Mouse (Mus musculus) limb, embryonic 14.5 days (tissue): Measurements from ENCODE around the gene Ccar1. TPM values are rescaled to one million over a fixed set of nuclear protein-coding genes. Genes with fewer than 3 reads are reported as not detected.

ENCODE experiments used
- ATAC-seq: fragments of 200-750 bp; cut with Nextera tagmentation; 2 replicates; pipeline ENCODE4 v1.8.0; 2017; ENCODE audit warnings: low read depth, moderate number of reproducible peaks, moderate TSS enrichment; ENCODE audit not compliant: low FRiP score
- DNase-seq: peaks from one replicate; pipeline ENCODE4 v3.0.0-alpha.2; 2015; ENCODE audit warnings: low spot score
- H3K27ac ChIP-seq: fragments of 300-500 bp; sonication (generic); replicated peaks from 2 replicates; pipeline ENCODE4 v1.5.1; 2014; ENCODE audit warnings: low read depth, mild to moderate bottlenecking, low read length, moderate library complexity, mixed read lengths
- H3K27me3 ChIP-seq: fragments of 300-500 bp; sonication (generic); 2 replicates; pipeline ENCODE4 v1.6.1; 2014; ENCODE audit warnings: low read length, mixed read lengths; ENCODE audit not compliant: control insufficient read depth, insufficient read depth
- H3K36me3 ChIP-seq: fragments of 300-500 bp; sonication (generic); 2 replicates; pipeline ENCODE4 v1.6.1; 2014; ENCODE audit warnings: mild to moderate bottlenecking, low read length, moderate library complexity, mixed read lengths; ENCODE audit not compliant: control insufficient read depth, insufficient read depth
- H3K4me1 ChIP-seq: fragments of 300-500 bp; sonication (generic); 2 replicates; pipeline ENCODE4 v1.6.1; 2014; ENCODE audit warnings: antibody characterized with exemption, low read length, mixed read lengths; ENCODE audit not compliant: control insufficient read depth, insufficient read depth
- H3K4me2 ChIP-seq: fragments of 300-500 bp; sonication (generic); replicated peaks from 2 replicates; pipeline ENCODE4 v1.6.1; 2014; ENCODE audit warnings: low read depth, mild to moderate bottlenecking, low read length, moderate library complexity; ENCODE audit not compliant: severe bottlenecking
- H3K4me3 ChIP-seq: fragments of 300-500 bp; sonication (generic); replicated peaks from 2 replicates; pipeline ENCODE4 v1.5.1; 2014; ENCODE audit warnings: low read length
- H3K9ac ChIP-seq: fragments of 300-500 bp; sonication (generic); 2 replicates; pipeline ENCODE4 v1.6.1; 2014; ENCODE audit warnings: mild to moderate bottlenecking, low read depth, low read length, moderate library complexity; ENCODE audit not compliant: severe bottlenecking
- H3K9me3 ChIP-seq: fragments of 300-500 bp; sonication (generic); 2 replicates; pipeline ENCODE4 v1.6.1; 2016; ENCODE audit warnings: low read length; ENCODE audit not compliant: control insufficient read depth
- POLR2A ChIP-seq: fragments of 200-500 bp; IDR thresholded peaks from 2 replicates; pipeline ENCODE4 v1.8.0; 2012; ENCODE audit warnings: inconsistent platforms, mild to moderate bottlenecking, moderate library complexity, borderline replicate concordance; ENCODE audit not compliant: insufficient read depth, insufficient read length; ENCODE audit errors: extremely low read depth
- WGBS: fragments of 180-500 bp; shearing (Covaris S2); extraction: QIAGEN DNeasy Blood & Tissue Kit; methylation state at CpG from one replicate; pipeline ENCODE4 v1.1.7; 2014; 5-methylcytosine and 5-hydroxymethylcytosine counted together
- polyA plus RNA-seq, 2 experiments: library from polyadenylated mRNA; depleted of rRNA in 1 of 2; stranded (reverse) in 1 of 2; unstranded in 1 of 2; fragments of >200 nt; fragmentation: Nextera tagmentation in 1 of 2; extraction: Ambion mirVana in 1 of 2; gene quantifications; 2 replicates each; pipeline versions ENCODE4 v1.2.1 to v1.2.3; 2012 to 2014

Gene Ccar1
- polyA plus RNA-seq (2012; rRNA removed), result 77.9 and 112 TPM in 2 replicates
- 115 and 116 TPM in 2 replicates for polyA plus RNA-seq (2014; fragmentation: Nextera tagmentation; extraction: Ambion mirVana)

DNA sequence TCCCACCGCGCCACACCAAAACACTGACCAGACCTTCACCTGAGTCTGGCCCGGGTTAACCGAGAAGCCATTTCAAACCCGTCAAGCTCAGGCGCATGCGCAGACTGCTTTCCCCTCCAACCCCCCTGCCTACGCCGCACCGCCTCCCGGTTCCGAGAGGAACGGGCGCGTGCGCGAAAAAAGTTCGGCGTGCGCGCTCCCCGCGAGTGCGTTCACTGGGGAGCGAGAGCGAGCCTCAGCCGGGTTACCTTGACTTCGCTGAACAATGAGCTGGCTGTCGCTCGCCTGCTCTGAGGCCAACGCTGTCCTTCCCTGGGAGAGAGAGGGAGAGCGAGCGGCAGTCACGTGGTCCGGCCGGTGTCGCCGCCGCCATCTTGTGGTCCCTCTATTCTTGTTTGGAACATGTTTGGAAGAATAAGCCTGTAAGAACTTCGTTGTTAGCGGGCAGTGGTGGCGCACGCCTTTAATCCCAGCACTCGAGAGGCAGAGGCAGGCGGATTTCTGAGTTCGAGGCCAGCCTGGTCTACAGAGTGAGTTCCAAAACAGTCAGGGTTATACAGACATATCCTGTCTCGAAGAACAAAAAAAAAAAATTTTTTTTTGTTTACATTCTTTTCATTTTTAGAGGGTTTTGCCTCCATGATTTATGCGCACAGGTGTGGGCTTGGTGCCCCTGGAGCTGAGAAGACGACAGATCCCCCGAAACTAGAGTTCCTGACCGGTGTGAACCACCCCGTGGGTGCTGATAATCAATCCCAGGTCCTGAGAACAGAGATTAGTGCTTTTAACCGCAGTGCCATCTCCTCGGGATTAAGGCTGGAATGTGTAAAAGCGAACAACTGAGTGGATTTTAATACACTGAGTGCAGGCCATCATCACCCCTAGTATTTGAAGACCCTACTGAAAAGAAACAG is at the start of gene Ccar1:
Ccar1 (minus strand) TSS at position 110 of the 914 bp plus-strand sequence.
- Histone ChIP-seq H3K27ac (peak within 1 kb of the TSS; percentile 93), H3K4me3 (peak within 1 kb of the TSS; percentile 100), H3K9ac (peak within 1 kb of the TSS; percentile 98), H3K27me3 (no peaks in the 10 kb centered on the region), H3K9me3 (no peaks in the 10 kb centered on the region), H3K4me2 (peak within 1 kb of the TSS; percentile 70), H3K36me3 (peaks cover 32% of the 10 kb centered on the region), H3K4me1 (peaks cover 5% of the 10 kb centered on the region)
- WGBS, result 2% methylated on average over 55 of the region's 55 CpGs
- 0 out of 2 replicates have a peak, but pooled peaks have one; percentile 33 for TF ChIP-seq POLR2A
- ATAC-seq (peak; percentile 96), DNase-seq (peak; percentile 98)

DNA sequence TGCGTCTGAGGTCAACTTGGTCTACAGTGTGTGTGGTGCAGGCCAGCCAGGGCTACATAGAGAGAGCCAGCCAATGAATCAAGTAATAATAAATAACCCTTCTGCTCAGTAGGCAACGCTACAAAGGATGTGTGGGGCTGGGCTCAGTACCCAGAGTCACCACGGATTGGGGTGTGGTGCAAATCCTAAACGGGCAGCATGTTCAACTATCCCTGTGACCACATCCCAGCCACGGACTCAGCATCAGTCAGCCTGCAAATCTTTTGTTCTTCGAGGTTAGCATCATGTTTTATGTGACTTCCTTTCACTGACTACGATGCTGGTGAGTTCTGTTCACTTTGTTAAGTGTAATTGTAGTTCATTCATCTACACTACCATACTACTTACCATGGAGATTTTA is 48.6 kb upstream of the Ccar1 start:
- no peak for ATAC-seq
- Histone ChIP-seq H3K27me3 (no peaks in the 10 kb centered on the region), H3K9me3 (no peaks in the 10 kb centered on the region), H3K36me3 (peaks cover 33% of the 10 kb centered on the region), H3K9ac (no peak overlapping the region), H3K27ac (no peak overlapping the region), H3K4me1 (peaks cover 11% of the 10 kb centered on the region; the same call in 1 of the 2 replicates), H3K4me2 (no peak overlapping the region), H3K4me3 (no peak overlapping the region)
- DNase-seq, result no peak
- no peak for TF ChIP-seq POLR2A
- WGBS, result 93% methylated on average over 7 of the region's 7 CpGs

DNA sequence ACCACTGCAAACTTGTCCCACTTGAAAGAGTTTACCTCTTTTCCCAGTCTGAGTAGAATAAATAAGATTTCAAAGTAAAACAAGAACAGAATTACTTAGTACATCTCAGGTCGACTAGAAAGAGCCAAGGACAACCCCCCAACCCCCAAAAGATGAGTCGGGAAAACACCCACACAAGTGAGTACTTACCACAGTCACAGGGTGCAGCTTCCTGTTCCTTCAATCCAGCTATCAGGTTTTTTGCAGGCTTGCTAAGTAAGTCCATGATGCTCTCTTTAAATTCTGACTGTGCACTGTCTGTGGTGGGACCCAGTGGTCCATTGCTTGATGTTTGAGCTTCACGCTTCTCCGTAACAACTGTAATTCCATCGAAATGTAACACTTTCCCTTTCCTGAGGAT is 45.9 kb upstream of the Ccar1 start:
- Histone ChIP-seq H3K9ac (no peak overlapping the region), H3K4me2 (no peak overlapping the region), H3K27ac (no peak overlapping the region), H3K4me3 (no peak overlapping the region), H3K4me1 (no peaks in the 10 kb centered on the region), H3K36me3 (peaks cover 44% of the 10 kb centered on the region), H3K27me3 (no peaks in the 10 kb centered on the region), H3K9me3 (no peaks in the 10 kb centered on the region)
- ATAC-seq, result no peak
- 88% methylated on average over 5 of the region's 5 CpGs for WGBS
- no peak for DNase-seq
- TF ChIP-seq POLR2A, result no peak

DNA sequence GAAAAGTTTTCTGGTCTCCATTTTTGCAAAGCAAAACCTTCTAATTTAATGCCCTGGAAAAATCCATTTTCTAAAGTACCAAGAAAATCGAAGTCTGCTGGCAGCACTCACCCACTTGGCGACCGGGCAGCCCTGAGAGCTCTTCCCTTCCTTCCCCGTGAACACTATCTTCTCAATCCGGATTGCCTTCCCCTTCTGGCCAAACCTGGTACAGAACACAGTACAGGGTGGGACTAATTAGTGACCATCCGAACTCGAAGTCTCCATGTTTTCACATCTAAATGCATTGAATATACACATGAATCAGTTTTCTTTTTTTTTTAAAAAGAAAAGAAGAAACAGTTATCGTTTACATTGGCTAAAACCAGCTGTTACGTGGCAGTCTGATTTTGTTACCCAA is 40.7 kb upstream of the Ccar1 start:
- no peak for DNase-seq
- no peaks in the 10 kb centered on the region for H3K9me3 ChIP-seq
- 85% methylated on average over 9 of the region's 9 CpGs for WGBS
- TF ChIP-seq POLR2A, result no peak
- no peaks in the 10 kb centered on the region for H3K4me1 ChIP-seq
- ATAC-seq, result no peak
- no peaks in the 10 kb centered on the region for H3K27me3 ChIP-seq
- no peak overlapping the region for H3K4me2 ChIP-seq
- H3K36me3 ChIP-seq, result peaks cover 43% of the 10 kb centered on the region
- no peak overlapping the region for H3K4me3 ChIP-seq
- no peak overlapping the region for H3K27ac ChIP-seq
- no peak overlapping the region for H3K9ac ChIP-seq

DNA sequence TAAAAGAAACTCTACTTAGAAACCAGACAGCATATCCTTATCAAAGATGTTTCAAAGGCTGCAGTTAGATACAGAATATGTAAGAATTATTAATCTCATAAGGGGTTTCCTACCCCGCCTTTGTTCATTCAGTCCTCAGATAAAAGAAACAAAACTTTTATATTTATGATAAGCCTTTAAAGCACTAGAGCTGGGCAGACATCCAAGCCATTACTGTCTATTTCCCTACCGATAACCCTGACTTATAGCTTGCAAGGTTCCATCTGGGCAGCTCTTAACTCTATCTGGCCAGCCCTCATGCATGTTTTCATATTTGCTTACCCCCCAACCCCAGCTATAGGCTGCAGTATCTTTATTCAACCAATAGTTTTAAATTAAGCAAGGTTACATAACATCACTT is 39.5 kb upstream of the Ccar1 start:
- H3K4me2 ChIP-seq, result no peak overlapping the region
- no peaks in the 10 kb centered on the region for H3K4me1 ChIP-seq
- TF ChIP-seq POLR2A, result no peak
- WGBS, result 85% methylated on average over 2 of the region's 2 CpGs
- no peak overlapping the region for H3K9ac ChIP-seq
- no peaks in the 10 kb centered on the region for H3K9me3 ChIP-seq
- peaks cover 48% of the 10 kb centered on the region for H3K36me3 ChIP-seq
- no peaks in the 10 kb centered on the region for H3K27me3 ChIP-seq
- ATAC-seq (no peak), DNase-seq (no peak)
- H3K27ac ChIP-seq, result no peak overlapping the region
- H3K4me3 ChIP-seq, result no peak overlapping the region
